Mouse (Mus musculus) cerebellum, adult 11-12 months (tissue): ENCODE data around the gene Ofcc1.
A peak's percentile ranks its signal among the peaks of the same experiment; 100 is the strongest.

Experiments used
- DNase-seq: peaks from one replicate; pipeline ENCODE4 v3.0.0; 2022

Gene Ofcc1

DNA sequence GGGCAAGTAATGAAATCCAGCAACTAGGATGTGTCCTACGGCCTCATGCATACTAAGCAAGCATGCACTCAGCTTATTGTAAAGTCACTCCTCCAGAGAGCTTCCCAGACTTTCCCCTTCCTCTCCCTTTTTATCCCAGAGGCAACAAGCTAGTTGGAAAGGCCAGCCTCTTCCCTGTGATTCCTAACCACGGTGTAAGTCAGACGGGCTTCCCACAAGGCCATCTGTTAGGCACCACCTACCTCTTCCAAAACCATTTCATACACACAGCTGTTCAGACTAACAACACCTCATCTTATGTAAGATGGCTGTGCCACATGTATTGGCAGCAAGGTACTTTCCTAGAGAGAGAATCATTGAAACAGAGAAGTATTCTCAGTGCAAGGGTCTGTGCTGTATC is 124.9 kb downstream of the Ofcc1 start:
- DNase-seq, result no peak

DNA sequence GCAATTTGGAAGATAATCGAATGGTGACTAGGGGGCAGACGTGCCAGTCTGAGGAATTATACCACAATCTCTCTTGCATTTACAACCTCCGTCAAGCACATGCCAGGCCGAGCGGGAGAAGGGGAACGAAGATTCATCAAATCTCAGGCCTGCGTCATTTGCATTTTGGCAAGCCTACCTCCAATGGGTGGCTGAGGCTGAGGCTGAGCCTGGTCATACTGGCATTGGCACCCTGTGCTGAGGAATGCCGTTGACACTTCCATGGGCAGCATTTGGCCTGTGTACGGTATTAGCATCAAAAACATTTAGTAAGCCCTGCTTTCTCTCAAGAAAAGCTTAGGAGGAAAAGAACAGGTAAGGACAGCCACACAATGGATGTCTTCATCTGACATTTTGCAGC is 152.9 kb downstream of the Ofcc1 start:
- no peak for DNase-seq

DNA sequence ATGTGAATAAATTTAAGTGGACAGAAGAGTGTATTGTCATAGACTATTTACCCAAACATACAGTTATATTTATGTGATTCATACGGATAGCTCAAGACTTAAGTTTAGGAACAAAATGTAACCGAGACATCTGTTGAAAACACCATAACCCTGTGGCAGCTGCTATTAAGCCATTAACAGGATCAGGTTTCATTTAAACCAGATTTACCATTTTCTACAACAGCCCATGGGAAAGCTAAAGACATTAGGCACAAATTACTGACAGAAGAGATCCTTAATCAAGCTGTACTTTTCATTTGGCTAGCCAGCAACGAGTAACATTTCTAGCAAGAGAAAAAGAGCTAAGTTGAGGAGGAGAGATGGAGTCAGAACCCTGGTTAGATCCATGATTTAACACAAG is 179.5 kb downstream of the Ofcc1 start:
- DNase-seq, result no peak

DNA sequence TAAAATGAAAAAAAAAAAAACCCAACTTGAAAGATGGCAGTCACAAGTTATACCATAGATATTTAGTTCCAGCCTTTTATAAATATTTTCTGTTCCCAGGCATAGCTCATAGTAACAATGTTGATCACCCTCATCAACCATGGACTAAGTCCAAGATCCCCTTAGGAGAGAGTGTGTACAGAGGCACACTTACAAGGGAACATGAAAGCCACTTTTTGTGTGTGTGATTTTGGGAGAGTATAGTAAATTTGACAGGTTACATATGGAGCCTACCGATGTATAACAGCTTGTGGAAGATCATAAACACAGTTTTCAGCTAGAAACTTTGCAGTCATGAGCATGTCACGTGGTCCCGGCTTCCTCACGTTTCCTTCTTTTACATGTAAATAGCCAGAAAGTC is 189.5 kb downstream of the Ofcc1 start:
- DNase-seq, result no peak

DNA sequence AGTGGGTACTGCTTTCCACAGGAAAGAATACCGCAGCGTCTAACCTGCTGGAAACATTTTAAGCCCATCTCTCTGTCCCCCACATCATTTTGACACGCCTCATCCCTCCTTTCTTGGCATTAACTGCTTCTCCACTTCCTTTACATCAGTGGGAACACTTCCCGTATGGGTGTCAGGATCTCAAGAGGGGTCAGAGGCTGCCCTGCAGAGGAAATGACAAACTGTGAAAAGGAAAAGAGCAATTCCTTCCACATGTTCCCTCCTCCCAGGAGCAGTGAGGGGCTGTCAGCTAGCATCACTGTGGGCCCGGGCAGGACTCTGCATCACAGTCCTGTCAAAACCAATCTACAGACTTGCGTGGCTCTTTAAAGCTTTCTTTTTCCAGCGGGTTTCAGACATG is 193.4 kb downstream of the Ofcc1 start:
- DNase-seq, result no peak

DNA sequence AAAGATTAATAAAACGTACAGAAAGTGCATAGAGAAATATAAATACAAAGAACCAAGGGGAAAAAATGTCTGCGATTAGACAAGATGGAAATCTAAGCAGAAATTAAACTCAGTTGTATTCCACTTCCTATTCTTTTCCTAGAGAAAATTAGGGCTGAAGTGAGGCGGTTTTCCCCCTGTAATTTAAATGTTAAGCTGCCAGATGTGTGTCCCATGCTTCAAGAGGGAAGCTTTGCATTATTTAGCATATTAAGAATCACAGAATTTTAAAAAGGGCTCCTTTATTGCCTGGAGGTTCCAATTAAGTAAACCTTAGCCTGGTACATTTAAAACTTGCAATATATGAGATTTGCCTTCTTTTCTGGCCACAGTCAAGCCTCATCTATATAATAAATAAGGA is 205.8 kb downstream of the Ofcc1 start:
- no peak for DNase-seq

DNA sequence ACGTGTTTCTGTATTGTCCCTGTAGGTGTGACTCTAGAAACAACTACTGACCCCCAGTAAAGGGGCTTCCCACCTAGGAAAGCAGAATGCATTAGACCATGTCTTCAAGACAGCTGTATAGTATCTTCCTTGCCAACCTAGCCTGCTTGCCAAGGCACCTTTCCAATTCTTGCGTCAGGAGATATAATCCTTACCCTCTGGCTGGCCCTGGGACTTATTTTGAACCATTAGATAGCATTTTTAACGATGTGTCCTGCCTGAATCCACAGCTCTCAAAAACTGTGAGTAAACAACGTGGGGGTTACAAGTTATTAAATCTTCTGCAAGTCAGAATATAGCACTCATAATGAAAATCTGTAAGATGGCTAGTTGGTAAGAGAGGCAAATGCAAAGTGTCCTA is 221.3 kb downstream of the Ofcc1 start:
- DNase-seq, result no peak

DNA sequence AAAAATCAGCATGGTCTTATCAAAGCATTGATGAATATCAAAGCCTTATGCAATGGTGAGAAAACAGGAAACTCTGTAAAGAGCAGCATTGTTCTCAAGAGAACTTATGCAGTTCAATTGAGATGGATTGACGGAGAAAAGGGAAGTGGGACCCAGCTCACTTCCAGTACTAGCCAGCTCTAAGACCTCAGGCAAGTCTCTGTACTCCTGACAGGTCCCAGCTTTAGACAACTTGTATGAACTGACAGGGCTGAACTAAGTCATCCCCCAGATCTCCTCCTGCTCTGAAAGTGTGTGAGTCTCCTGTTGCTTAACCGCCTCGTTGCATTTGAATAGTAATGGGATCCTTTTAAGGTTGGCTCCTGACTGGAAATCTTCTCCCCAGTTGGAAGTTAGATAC is 225.2 kb downstream of the Ofcc1 start:
- no peak for DNase-seq

DNA sequence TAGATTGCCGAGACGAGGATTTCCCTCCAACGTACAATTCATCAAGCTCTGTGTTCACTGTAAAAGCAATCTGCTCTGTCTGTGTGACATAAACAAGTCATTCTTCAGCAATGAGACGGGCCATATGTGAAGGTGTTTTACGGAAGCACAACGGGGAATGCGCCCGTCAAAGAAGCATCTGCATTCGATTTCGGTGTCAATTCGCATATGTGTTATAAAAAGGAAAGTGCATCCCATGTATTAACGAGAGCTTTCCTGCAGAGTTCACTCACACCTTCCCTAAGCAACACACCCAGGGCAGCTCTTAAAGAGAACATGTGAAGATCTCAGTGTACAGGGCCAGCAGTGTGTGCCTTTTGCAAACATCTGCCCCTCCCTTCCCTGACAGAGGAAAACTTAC is 225.6 kb downstream of the Ofcc1 start:
- no peak for DNase-seq

DNA sequence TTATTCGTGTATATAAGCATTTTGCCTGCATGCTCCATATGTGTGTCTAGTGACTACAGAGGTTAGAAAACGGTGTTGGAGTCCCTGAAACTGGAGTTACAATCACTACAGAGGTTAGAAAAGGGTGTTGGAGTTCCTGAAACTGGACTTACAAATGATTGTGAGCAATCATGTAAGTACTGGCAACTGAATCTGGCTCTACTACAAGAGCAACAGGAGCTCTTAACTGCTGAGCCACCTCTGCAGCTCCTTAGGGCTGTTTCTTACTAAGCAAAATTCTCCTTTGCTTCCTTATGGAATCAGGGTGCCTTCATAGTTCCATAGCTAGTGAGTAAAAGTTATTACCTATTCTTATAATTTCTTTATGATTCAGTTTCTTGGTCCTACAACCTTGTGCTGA is 237.4 kb downstream of the Ofcc1 start:
- no peak for DNase-seq

DNA sequence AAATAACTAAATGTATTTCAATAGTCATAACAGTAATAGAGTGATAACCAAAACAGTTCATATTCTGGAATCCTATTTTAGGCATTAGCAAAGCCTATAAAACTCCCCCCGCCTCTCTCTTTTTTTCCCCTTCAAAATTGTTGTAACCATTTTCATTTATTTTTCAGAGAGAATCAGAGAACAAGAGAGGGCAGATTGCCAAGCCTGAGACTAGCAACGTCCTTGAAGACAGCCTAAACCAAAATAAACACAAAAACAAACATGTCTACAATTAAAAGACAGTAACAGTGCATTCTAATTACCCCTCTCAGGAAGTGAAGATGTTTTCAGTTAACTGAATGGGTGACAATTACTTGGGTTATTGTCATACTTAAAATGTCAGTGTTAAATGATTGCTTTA is 248.9 kb downstream of the Ofcc1 start:
- no peak for DNase-seq

DNA sequence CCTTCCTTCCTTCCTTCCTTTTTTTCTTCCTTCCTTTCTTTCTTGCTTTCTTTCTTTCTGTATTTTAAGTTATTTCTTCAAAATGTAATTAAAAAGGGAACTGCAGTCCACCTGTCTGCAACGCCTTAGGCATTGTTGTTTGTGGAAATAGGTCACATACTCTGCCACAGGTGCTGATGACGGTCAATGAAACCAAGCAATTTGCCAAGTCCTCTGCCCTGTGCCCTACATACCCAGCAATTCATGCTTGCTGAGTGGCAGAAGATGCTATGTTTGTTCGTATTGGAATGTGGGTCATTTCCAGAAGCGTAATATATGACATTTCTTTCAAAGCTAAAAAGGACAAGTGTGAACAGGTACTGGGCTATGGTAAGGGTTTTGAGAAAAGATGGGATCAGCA is 285.0 kb downstream of the Ofcc1 start:
- peak; percentile 68 for DNase-seq

DNA sequence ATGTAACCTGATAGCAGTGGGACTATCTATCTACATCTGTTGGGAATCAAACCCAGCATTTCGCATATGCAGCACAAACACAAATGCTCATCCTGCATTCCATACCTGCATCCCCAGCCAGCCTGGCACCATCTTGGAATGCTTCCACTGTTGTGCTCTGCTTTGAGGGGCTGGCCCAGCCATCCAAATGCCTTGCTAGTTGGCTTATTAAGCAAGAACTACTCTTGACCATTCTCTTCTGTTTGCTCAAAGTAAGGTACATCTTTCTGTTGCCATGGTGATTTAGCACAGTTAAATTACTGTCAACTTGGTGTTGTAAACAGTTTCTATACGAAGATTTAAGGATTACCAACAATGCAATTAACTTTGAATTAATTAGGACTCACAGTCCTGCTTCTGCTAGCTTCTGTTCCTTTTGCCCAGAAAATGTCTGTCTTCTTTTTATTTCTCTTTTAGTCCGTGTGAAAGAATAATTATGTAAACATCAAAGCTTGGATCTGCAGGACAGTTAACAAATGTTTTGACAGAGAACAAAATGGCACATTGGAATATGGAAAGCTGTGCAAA is 286.3 kb downstream of the Ofcc1 start:
- DNase-seq, result no peak

DNA sequence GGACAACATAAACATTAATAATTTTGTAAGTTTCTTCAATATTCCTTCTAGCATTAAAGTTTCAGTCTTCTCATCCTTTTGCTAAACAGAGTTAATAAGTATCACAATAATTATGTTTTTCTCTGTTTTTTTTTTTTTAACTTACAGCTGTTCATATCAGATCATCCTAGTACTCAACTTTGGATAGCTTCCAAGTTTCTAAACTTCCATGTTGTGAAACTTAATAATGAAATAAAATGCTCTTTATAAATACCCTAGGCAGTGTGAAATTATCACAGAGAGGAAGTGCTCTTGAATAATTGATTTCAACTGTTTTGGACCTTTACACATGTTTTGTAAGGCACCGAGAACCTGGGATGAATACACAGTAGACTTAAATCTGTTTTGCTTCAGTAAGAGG is 291.2 kb downstream of the Ofcc1 start:
- DNase-seq, result no peak

DNA sequence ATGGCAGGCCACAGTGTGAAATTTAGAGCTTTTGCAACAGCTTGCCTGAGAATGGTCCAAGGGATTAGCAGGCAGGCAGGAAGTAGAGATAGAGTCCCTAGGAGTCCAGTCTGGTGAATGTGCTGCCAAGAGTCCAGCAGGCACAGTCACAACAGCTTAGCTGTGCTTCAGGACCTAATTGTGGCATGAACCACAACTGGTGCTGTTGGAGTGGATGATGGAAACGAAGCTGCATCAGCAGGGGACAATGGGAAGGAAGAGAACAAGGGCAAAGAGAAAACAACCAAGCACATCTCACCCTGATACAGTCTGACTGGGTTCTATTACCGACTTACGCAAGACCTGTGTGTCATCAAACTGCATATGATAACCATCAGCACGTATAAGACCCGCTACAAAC is 300.0 kb downstream of the Ofcc1 start:
- DNase-seq, result peak; percentile 91

DNA sequence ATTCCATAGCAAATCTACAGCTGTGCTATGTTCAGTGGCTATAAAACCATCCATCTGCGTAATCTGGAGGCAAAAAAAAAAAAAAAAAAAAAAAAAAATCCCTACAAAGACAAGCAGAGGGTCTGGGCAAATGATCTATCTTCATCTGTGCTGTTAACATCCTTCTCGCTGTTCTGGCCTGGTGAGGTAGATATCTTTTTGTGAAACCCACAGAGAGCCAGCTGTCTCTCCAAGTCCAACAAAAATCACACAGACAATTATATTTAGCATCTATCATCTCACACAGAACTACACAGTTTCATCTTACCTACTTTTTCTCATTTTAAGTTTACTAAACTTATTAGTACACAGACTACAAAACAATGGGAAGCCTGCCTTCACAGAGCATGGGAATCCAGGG is 323.4 kb downstream of the Ofcc1 start:
- no peak for DNase-seq

DNA sequence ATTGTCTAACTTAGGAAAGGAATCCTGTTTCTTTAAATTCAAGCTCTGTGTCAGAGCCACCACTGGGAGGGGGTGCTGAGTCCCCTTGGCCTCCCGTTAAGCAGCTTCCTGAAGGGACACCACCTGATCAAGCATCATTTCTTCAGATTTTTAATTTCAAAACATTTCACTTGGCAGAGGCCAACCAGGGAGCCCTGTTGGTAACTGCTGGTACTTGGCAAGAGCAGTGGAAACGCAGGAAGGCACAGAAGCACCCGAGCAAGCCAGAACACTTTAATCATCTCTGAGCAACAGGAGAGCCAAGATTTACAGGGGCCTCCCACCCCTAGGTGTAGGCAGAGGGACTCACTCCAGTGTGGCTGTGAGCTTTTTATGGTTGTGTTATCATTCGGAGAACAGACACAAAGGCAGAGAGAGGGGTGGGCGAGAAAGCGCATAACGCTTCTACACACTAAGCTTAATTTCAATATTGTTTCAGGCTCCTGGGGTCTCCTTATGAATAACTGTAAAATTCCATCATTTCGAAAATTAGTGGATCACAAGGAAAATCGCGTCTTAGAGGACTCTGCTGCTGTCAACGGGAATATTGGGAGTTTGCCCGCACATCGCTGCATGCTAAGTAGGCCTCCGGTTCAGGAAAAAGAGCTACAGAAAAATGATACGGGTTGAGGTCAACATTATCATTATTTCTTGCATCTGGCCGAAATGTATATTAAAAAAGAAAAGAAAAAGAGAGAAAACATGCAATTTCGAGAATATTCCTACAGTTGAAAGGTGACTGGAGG is 324.1 kb downstream of the Ofcc1 start:
- peak; percentile 92 for DNase-seq

DNA sequence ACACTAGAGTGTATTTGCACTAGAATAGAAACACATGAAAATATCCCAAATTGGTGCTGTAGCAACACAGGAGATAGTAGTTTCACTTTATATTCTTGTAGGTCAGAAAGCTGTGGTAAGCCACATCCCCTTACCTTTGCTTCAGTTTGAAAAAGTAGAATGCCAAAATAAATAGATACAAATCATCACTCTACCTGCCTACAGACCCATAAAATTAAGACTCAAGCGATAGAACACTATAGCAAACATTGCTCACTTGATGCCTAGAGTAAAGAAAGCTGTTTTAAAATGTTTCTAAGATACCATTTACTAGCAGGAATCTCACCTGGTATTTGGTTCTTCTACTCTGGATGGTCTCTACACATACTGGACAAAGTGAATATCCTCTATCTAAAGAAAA is 331.8 kb downstream of the Ofcc1 start:
- DNase-seq, result no peak

DNA sequence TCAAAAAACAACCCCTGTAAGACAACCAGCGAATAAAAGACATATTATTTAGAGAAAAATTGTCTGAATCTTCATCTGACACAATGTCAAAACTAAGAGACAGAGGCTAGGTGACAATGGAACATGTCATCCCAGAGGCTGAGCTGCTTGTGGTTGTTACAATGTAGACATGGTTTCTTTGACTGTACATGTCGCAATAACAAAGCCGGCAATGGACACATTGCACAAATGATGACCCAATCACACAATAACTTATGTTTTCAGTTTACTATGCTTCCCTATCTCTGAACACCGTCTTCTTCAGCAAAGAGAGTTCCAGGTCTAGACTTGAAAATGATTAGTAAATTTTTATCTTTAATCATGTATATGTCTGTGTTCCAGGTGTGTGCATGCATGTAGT is 332.4 kb downstream of the Ofcc1 start:
- DNase-seq, result no peak

DNA sequence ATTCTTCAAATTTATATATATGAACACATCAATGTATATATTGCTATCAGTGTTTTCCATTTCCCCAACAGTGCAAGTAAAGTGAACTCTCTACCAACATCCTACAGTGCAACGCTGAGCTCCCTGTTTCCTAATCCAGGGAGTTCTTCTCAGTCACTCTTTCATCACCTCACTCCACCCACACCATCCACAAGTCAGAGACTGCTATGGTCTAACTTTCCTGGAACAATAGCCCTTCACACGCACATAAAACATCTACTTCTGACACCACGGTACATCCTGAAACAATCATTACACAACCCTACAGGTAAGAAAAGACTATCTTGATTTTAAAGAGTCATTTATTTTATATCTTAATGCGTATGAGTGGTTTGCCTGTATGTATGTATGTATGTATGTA is 335.4 kb downstream of the Ofcc1 start:
- no peak for DNase-seq

DNA sequence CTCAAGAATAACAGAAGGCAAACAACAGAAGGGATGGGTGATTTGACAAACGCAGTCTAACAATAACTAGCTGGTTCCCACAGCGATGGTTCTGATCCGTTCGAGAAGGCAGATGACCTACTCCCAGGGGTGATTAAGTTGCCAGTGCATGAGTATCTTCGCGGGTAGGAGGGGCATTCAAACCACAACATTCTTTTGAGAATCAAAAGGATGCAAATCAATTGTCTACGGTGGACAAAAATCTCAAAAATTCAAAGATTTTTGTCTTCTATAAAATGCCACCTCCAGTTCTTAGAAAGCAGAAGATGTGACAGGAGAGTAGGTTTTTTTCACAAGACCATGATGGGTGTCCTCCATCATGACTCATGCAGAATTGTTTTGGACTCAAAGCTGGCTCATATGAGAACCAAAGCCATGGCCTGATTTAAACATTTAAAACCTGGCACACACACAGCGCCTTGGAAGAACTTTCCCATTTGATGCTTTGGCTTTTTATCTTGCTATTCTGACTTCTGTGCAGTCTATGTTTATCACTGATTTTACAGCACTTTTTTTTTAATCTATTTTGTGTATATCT is 338.0 kb downstream of the Ofcc1 start:
- DNase-seq, result peak; percentile 15

DNA sequence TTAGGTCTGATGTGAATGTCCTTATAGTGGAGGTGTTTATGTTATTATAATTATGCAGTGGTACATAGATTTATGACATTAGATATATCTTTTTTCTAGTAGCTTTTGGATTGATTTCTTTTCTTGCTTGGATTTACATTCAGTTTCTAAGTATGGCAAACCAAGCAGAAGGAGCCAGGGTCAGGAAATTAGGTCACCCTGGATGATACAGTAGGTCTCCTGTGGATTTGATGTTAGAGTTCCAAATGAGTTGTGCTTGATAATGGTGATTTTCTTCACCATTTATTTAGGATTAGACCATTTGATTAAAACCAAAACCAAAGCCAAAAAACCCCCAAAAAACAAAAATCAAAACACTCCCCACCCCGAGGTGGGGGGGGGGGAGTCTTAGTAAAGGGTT is 338.6 kb downstream of the Ofcc1 start:
- DNase-seq, result no peak

DNA sequence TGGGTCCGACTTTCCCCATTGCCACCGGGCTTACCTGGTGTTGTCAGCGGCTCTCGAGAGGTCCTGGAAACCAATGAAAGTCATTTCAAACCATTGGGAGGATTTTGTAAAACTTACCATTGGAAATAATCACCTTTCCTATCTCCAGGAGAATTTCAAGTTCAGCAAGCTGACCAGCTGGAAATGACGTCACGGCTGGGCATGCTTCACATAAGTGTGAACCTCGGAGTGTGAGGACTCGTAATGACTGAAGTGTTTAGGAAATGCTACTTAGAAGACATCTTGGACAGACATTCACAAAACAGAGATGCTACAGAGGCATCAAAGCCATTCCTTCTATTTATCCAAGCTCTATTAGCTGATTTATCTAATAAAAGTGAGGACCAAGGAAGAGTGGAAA is 361.0 kb downstream of the Ofcc1 start:
- no peak for DNase-seq

DNA sequence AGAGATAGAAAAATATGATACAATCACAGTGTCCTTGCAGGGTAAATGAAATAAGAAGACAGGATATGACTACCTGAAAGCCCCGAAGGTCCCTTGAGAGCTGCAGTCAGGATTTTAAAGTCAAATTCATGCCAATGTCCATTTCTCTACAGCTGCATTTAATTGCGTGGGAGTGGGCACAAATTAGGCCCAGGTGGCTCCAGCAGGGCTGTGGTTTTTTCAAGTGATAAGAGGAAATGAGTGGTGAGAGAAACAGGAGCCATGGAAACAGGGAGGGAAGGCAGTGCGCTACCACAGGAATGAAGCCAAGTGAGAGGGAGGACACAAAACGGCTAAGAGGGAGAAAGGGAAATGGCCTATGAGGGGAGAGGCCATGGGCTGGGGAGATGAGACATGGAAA is 363.3 kb downstream of the Ofcc1 start:
- DNase-seq, result no peak
